Mouse (Mus musculus): ENCODE data around the gene Men1. TPM values are rescaled to one million over a fixed set of nuclear protein-coding genes. Genes with fewer than 3 reads are reported as not detected.
"Not testable (repeated sequence)": the region's sequence is repeated elsewhere in the genome, so short reads cannot be mapped to it uniquely, and the experiment has no call there.

Men1 gene
- polyA plus RNA-seq, 1 experiment from 2014 or later = 21.4 TPM

- peaks cover 3% of the 10 kb centered on the region; the same call in 1 of the 2 replicates for H3K36me3 ChIP-seq (ENCODE audit: inconsistent target)
These were observed 35.8 kb upstream of the Men1 start for GRCm38 (mm10) chr19:6299003-6299402.

GRCm38 (mm10) chr19:6299450-6300267 lies 35.1 kb upstream of the Men1 start:
- H3K27ac ChIP-seq = peak overlapping the region; percentile 99
- peaks cover 30% of the 10 kb centered on the region for H3K79me2 ChIP-seq (ENCODE audit: inconsistent target)
- H3K4me3 ChIP-seq (ENCODE audit: inconsistent target) = no peak overlapping the region; the same call in 1 of the 2 replicates
- 23% methylated on average over 7 of the region's 7 CpGs for WGBS (ENCODE audit: missing documents)
- H3K36me3 ChIP-seq (ENCODE audit: inconsistent target) = peaks cover 3% of the 10 kb centered on the region; the same call in 1 of the 2 replicates

More at GRCm38 (mm10) chr19:6299003-6299402, 35.8 kb upstream of the Men1 start:
- WGBS (ENCODE audit: missing documents) = 69% methylated on average over 4 of the region's 4 CpGs
- H3K4me3 ChIP-seq (ENCODE audit: inconsistent target) = no peak overlapping the region; the same call in 1 of the 2 replicates
- peaks cover 37% of the 10 kb centered on the region for H3K79me2 ChIP-seq (ENCODE audit: inconsistent target)
- H3K27ac ChIP-seq = peak overlapping the region; percentile 99

GRCm38 (mm10) chr19:6300402-6300841 lies 34.4 kb upstream of the Men1 start:
- Histone ChIP-seq H3K27ac (peak overlapping the region; percentile 99), H3K4me3 (ENCODE audit: inconsistent target) (no peak overlapping the region), H3K79me2 (ENCODE audit: inconsistent target) (peaks cover 23% of the 10 kb centered on the region), H3K36me3 (ENCODE audit: inconsistent target) (no peaks in the 10 kb centered on the region)
- 80% methylated on average over 7 of the region's 7 CpGs for WGBS (ENCODE audit: missing documents)

GRCm38 (mm10) chr19:6302114-6302513 lies 32.7 kb upstream of the Men1 start:
- H3K79me2 ChIP-seq (ENCODE audit: inconsistent target) = peaks cover 14% of the 10 kb centered on the region
- WGBS (ENCODE audit: missing documents) = 94% methylated on average over 5 of the region's 5 CpGs
- no peak overlapping the region for H3K27ac ChIP-seq
- H3K36me3 ChIP-seq (ENCODE audit: inconsistent target) = no peaks in the 10 kb centered on the region
- no peak overlapping the region for H3K4me3 ChIP-seq (ENCODE audit: inconsistent target)

GRCm38 (mm10) chr19:6302522-6302921 lies 32.3 kb upstream of the Men1 start:
- no peak overlapping the region for H3K4me3 ChIP-seq (ENCODE audit: inconsistent target)
- H3K36me3 ChIP-seq (ENCODE audit: inconsistent target) = no peaks in the 10 kb centered on the region
- 27% methylated on average over 4 of the region's 4 CpGs for WGBS (ENCODE audit: missing documents)
- no peak overlapping the region for H3K27ac ChIP-seq
- peaks cover 14% of the 10 kb centered on the region for H3K79me2 ChIP-seq (ENCODE audit: inconsistent target)

GRCm38 (mm10) chr19:6303831-6304230 lies 30.9 kb upstream of the Men1 start:
- H3K79me2 ChIP-seq (ENCODE audit: inconsistent target) = peaks cover 4% of the 10 kb centered on the region
- no peaks in the 10 kb centered on the region for H3K36me3 ChIP-seq (ENCODE audit: inconsistent target)
- WGBS (ENCODE audit: missing documents) = 94% methylated on average over 6 of the region's 6 CpGs
- H3K27ac ChIP-seq = no peak overlapping the region
- no peak overlapping the region for H3K4me3 ChIP-seq (ENCODE audit: inconsistent target)

GRCm38 (mm10) chr19:6304787-6305516 lies 29.8 kb upstream of the Men1 start:
- no peaks in the 10 kb centered on the region for H3K79me2 ChIP-seq (ENCODE audit: inconsistent target)
- 25% methylated on average over 5 of the region's 5 CpGs for WGBS (ENCODE audit: missing documents)
- no peaks in the 10 kb centered on the region for H3K36me3 ChIP-seq (ENCODE audit: inconsistent target)
- H3K4me3 ChIP-seq (ENCODE audit: inconsistent target) = no peak overlapping the region
- no peak overlapping the region for H3K27ac ChIP-seq

- H3K36me3 ChIP-seq (ENCODE audit: inconsistent target) = no peaks in the 10 kb centered on the region
- H3K4me3 ChIP-seq (ENCODE audit: inconsistent target) = peak overlapping the region; percentile 17; the same call in 1 of the 2 replicates
- WGBS (ENCODE audit: missing documents) = 79% methylated on average over 8 of the region's 8 CpGs
These were observed 29.2 kb upstream of the Men1 start for GRCm38 (mm10) chr19:6305517-6306115.

GRCm38 (mm10) chr19:6306137-6306551 lies 28.6 kb upstream of the Men1 start, which contains the start of gene Cdc42bpg:
Gene Cdc42bpg (plus strand): TSS chr19:6306456.
- Histone ChIP-seq H3K36me3 (ENCODE audit: inconsistent target) (no peaks in the 10 kb centered on the region), H3K27ac (peak within 1 kb of the TSS; percentile 29; the same call in 1 of the 2 replicates), H3K4me3 (ENCODE audit: inconsistent target) (peak within 1 kb of the TSS; percentile 17), H3K79me2 (ENCODE audit: inconsistent target) (no peaks in the 10 kb centered on the region)
- WGBS (ENCODE audit: missing documents) = 5% methylated on average over 28 of the region's 38 CpGs

More at GRCm38 (mm10) chr19:6305517-6306115, 29.2 kb upstream of the Men1 start:
- Histone ChIP-seq H3K27ac (peak overlapping the region; percentile 29; the same call in 1 of the 2 replicates), H3K79me2 (ENCODE audit: inconsistent target) (no peaks in the 10 kb centered on the region)

GRCm38 (mm10) chr19:6306586-6306985 lies 28.2 kb upstream of the Men1 start:
- H3K36me3 ChIP-seq (ENCODE audit: inconsistent target) = no peaks in the 10 kb centered on the region
- H3K27ac ChIP-seq = no peak overlapping the region
- under 1% methylated on average over 28 of the region's 34 CpGs for WGBS (ENCODE audit: missing documents)
- H3K79me2 ChIP-seq (ENCODE audit: inconsistent target) = no peaks in the 10 kb centered on the region
- H3K4me3 ChIP-seq (ENCODE audit: inconsistent target) = peak overlapping the region; percentile 16

GRCm38 (mm10) chr19:6307733-6308531 lies 26.8 kb upstream of the Men1 start:
- H3K27ac ChIP-seq = no peak overlapping the region
- no peak overlapping the region for H3K4me3 ChIP-seq (ENCODE audit: inconsistent target)
- H3K36me3 ChIP-seq (ENCODE audit: inconsistent target) = no peaks in the 10 kb centered on the region
- WGBS (ENCODE audit: missing documents) = 95% methylated on average over 8 of the region's 9 CpGs
- H3K79me2 ChIP-seq (ENCODE audit: inconsistent target) = no peaks in the 10 kb centered on the region

- Histone ChIP-seq H3K4me3 (ENCODE audit: inconsistent target) (no peak overlapping the region), H3K36me3 (ENCODE audit: inconsistent target) (no peaks in the 10 kb centered on the region), H3K27ac (no peak overlapping the region), H3K79me2 (ENCODE audit: inconsistent target) (no peaks in the 10 kb centered on the region)
- whole genome bisulfite sequencing (ENCODE audit: missing documents) = 94% methylated on average over 5 of the region's 5 CpGs
These were observed 24.6 kb upstream of the Men1 start for GRCm38 (mm10) chr19:6310181-6310580.

- WGBS (ENCODE audit: missing documents) = 90% methylated on average over 3 of the region's 3 CpGs
- not testable (repeated sequence) for H3K36me3 ChIP-seq (ENCODE audit: inconsistent target); H3K4me3 ChIP-seq (ENCODE audit: inconsistent target); H3K79me2 ChIP-seq (ENCODE audit: inconsistent target); H3K27ac ChIP-seq
These were observed 23.0 kb upstream of the Men1 start for GRCm38 (mm10) chr19:6311783-6312182.

- H3K27ac ChIP-seq = no peak overlapping the region
- no peak overlapping the region for H3K4me3 ChIP-seq (ENCODE audit: inconsistent target)
- H3K79me2 ChIP-seq (ENCODE audit: inconsistent target) = no peaks in the 10 kb centered on the region
- WGBS (ENCODE audit: missing documents) = 93% methylated on average over 8 of the region's 8 CpGs
- H3K36me3 ChIP-seq (ENCODE audit: inconsistent target) = no peaks in the 10 kb centered on the region
These were observed 21.0 kb upstream of the Men1 start for GRCm38 (mm10) chr19:6313796-6314195.
